Mouse (Mus musculus): ENCODE measurements around the gene Fas.

DNA sequence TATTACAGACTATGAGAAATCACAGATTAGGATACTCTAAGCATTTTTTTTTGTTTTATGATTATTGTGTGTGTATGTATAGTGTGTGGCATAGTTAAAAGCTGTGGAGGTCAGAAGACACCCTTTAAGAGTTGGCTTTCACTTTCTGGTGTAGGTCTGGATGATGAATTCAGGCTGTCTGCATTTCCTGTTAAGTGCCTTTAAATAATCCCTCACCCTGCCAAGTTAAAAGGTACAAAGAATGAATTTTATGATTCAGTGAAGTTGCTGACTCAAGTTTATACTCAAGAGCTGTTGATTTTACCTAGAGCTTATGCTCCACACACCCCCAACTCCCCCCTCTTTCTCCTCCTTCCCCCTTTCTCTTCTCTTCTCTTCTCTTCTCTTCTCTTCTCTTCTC, 3.2 kb upstream of the Fas start:
- TF ChIP-seq CTCF (IDR thresholded peaks at IDR 0.05; ENCODE audit: low read depth) (no peak), EP300 (IDR thresholded peaks at IDR 0.05; ENCODE audit: low read depth) (no peak)

All from heart, postnatal 0 days (tissue).